Mouse (Mus musculus) ES-Bruce4 (cell line): ENCODE results near the gene Hps3. TPM values are rescaled to one million over a fixed set of nuclear protein-coding genes. Genes with fewer than 3 reads are reported as not detected.

Experiments
- H3K27ac ChIP-seq: 2 replicates; pipeline ENCODE4 v1.5.1; 2012; ENCODE audit warnings: low read length, inconsistent platforms; ENCODE audit not compliant: insufficient read depth
- H3K27me3 ChIP-seq: 2 replicates; pipeline ENCODE4 v1.6.1; 2012; ENCODE audit warnings: mild to moderate bottlenecking, low read length, inconsistent platforms; ENCODE audit not compliant: control insufficient read depth, poor library complexity, insufficient read depth, severe bottlenecking
- H3K36me3 ChIP-seq: 2 replicates; pipeline ENCODE4 v1.6.1; 2012; ENCODE audit warnings: inconsistent platforms, mild to moderate bottlenecking, low read length, moderate library complexity; ENCODE audit not compliant: control insufficient read depth, poor library complexity, insufficient read depth, severe bottlenecking
- H3K4me1 ChIP-seq: one replicate; pipeline ENCODE4 v1.8.1; 2011; ENCODE audit warnings: low read length; ENCODE audit not compliant: control insufficient read depth, insufficient read depth
- H3K4me3 ChIP-seq: 2 replicates; pipeline ENCODE4 v1.5.1; 2011; ENCODE audit warnings: low read depth, mild to moderate bottlenecking, low read length
- H3K9ac ChIP-seq: 2 replicates; pipeline ENCODE4 v1.6.1; 2012; ENCODE audit warnings: low read depth, mild to moderate bottlenecking, inconsistent platforms; ENCODE audit not compliant: poor library complexity, severe bottlenecking
- H3K9me3 ChIP-seq: replicated peaks from 2 replicates; pipeline ENCODE4 v1.6.1; 2012; ENCODE audit warnings: mild to moderate bottlenecking, low read length, inconsistent platforms; ENCODE audit not compliant: control insufficient read depth, poor library complexity, insufficient read depth, severe bottlenecking
- CTCF ChIP-seq: IDR thresholded peaks from one replicate; pipeline ENCODE4 v1.8.1; 2011; ENCODE audit warnings: low read depth, low read length
- EP300 ChIP-seq: IDR thresholded peaks from 2 replicates; pipeline ENCODE4 v1.6.1; 2011; ENCODE audit warnings: low read depth, low read length; ENCODE audit not compliant: insufficient read depth
- POLR2A ChIP-seq: IDR thresholded peaks from one replicate; pipeline ENCODE4 v1.8.1; 2011; ENCODE audit warnings: low read length; ENCODE audit not compliant: insufficient read depth
- polyA plus RNA-seq: library from polyadenylated mRNA; stranded (reverse); fragments of >200 nt; gene quantifications from 2 replicates; pipeline ENCODE4 v1.2.4, GENCODE M21; 2011; ENCODE audit warnings: low read depth; ENCODE audit not compliant: missing spikeins, insufficient read depth, insufficient read length

Gene Hps3
- polyA plus RNA-seq, 1 experiment, result 15.9 TPM

DNA sequence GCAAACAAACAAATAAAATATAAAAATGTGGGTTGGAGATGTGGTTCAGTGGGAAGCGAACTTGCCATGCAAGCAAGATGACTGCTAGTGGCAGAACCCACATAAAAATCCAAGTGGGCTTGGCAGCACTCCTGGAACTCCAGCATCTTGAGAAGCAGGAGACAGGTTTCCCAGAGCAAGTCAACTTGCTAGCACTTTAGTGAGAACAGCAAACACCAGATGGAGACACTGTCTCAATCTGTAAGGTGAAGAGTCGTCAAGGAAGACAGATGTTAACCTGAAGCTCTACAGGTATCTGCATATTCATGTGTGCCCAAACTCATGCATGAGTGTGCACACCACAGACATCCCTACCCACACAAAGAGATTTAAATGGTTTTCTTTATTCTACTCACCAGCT lies 35.6 kb downstream of the Hps3 start:
- TF ChIP-seq CTCF (no peak), POLR2A (no peak), EP300 (no peak)
- Histone ChIP-seq H3K4me3 (no peak overlapping the region), H3K4me1 (no peaks in the 10 kb centered on the region), H3K27ac (no peak overlapping the region), H3K36me3 (no peaks in the 10 kb centered on the region; the same call in 1 of the 2 replicates), H3K27me3 (no peaks in the 10 kb centered on the region), H3K9me3 (no peaks in the 10 kb centered on the region), H3K9ac (no peak overlapping the region)

GRCm38 (mm10) chr3:19992388-19992787 lies 42.7 kb downstream of the Hps3 start:
- Histone ChIP-seq H3K27ac (no peak overlapping the region), H3K4me1 (no peaks in the 10 kb centered on the region), H3K27me3 (no peaks in the 10 kb centered on the region), H3K36me3 (no peaks in the 10 kb centered on the region; the same call in 1 of the 2 replicates), H3K4me3 (no peak overlapping the region), H3K9ac (no peak overlapping the region), H3K9me3 (no peaks in the 10 kb centered on the region)
- TF ChIP-seq POLR2A (no peak), EP300 (no peak), CTCF (no peak)

DNA sequence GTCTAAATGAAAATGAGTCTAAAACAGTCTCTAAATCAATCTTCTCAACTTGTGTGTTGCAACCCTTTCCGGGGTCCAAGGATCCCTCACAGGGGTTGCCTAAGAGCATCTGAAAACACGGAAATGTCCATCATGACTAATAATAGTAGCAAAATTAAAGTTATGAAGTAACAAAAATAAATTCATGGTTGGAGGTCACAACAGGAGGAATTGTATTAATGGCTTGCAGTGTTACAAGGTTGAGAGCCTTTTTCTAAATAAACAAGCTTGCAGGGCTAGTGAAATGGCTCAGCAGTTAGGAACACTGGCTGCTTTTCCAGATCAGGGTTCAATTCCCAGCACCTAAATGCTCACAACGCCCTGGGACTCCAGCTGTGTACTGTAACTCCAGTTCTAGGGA lies 45.1 kb downstream of the Hps3 start:
- Histone ChIP-seq H3K27ac (no peak overlapping the region), H3K4me1 (peaks cover 2% of the 10 kb centered on the region), H3K4me3 (no peak overlapping the region), H3K9ac (no peak overlapping the region), H3K27me3 (no peaks in the 10 kb centered on the region), H3K36me3 (no peaks in the 10 kb centered on the region), H3K9me3 (no peaks in the 10 kb centered on the region)
- TF ChIP-seq POLR2A, result no peak
- no peak for TF ChIP-seq EP300
- no peak for TF ChIP-seq CTCF

DNA sequence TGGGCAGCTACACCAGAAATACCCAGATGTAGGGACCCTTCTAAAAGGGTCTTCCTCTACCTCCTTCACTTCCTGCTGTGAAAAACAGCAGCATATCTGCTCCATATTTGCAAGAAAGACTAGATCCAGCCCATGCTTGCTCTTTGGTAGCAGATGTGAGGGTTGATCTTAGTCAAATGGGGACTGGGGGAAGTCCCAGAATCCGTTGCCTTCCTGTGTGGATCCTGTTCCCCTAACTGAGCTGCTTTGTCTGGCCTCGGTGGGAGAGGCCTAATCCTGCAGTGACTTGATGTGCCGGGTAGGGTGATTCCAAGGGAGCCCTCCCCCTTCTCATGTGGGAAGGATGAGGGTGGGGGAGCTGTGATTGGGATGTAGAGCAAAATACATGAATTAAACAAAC lies 49.0 kb downstream of the Hps3 start:
- H3K9ac ChIP-seq, result no peak overlapping the region
- H3K27me3 ChIP-seq, result no peaks in the 10 kb centered on the region
- H3K4me1 ChIP-seq, result peaks cover 2% of the 10 kb centered on the region
- no peak overlapping the region for H3K27ac ChIP-seq
- no peaks in the 10 kb centered on the region for H3K36me3 ChIP-seq
- H3K4me3 ChIP-seq, result no peak overlapping the region
- no peak for TF ChIP-seq POLR2A
- TF ChIP-seq EP300, result no peak
- no peak for TF ChIP-seq CTCF
- no peaks in the 10 kb centered on the region for H3K9me3 ChIP-seq

DNA sequence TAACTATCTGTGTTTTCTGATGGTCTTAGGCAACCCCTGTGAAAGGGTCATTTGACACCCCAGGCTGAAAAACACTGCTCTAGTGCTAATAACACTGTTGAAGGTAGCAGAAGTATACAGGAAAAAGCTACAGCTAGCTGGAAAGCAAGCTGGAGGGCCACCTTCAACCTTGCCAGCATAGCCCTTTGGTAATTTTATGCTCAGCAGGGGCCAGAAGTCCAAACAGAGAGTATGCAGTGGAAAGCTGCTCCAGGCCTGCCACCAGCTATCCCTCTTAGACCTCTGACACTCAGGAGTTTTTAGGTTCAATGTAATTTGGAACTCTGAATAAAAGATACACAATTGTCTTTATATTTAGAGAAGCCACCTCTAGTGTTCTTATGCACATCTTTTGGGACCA lies 52.3 kb downstream of the Hps3 start:
- Histone ChIP-seq H3K4me1 (peaks cover 2% of the 10 kb centered on the region), H3K27me3 (no peaks in the 10 kb centered on the region), H3K9ac (no peak overlapping the region), H3K4me3 (no peak overlapping the region), H3K9me3 (no peaks in the 10 kb centered on the region), H3K27ac (no peak overlapping the region), H3K36me3 (no peaks in the 10 kb centered on the region)
- TF ChIP-seq EP300, result no peak
- TF ChIP-seq POLR2A, result no peak
- TF ChIP-seq CTCF, result no peak

- Histone ChIP-seq H3K4me3 (no peak overlapping the region), H3K4me1 (peaks cover under 1% of the 10 kb centered on the region), H3K9me3 (no peaks in the 10 kb centered on the region), H3K9ac (no peak overlapping the region), H3K36me3 (no peaks in the 10 kb centered on the region), H3K27me3 (no peaks in the 10 kb centered on the region), H3K27ac (no peak overlapping the region)
- no peak for TF ChIP-seq EP300
- no peak for TF ChIP-seq CTCF
- no peak for TF ChIP-seq POLR2A
These were observed 54.0 kb downstream of the Hps3 start for GRCm38 (mm10) chr3:19981156-19981555.
